Mouse (Mus musculus): Measurements from ENCODE around the gene Fbxo2.

DNA sequence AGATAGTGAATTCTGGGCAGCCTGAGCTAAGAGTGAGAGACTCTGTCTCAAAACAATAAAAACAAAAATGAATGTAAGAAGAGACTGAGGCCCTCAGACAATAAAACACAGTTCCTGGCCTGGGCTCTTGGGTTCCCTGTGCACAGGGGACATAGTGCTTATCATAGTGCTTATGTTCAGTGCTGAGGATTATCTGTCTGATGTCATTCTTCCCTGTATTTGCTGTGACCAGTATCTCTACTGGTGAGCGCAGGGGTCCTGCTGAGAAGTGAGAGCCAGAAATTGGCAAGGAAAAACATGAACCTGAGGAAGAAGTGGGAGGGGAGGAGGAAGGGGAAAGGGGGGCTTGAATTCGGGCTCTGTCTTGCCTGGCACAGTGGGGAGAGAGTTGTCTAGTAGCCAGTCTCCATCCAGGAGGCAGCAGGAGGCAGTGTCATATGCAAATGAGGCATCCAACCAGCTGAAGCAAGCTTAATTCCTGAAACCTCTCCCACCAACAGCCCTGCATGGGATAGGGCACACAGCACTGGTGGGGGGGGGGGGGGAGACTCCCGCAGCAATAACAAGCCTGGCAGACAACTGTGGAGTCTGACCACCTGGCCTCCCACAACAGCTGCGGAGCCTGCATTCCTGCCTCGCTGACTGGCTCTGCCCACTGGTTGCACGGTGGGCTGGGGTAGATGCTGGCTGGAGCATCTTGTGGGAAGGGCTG, 38.3 kb upstream of the Fbxo2 start:
- no peak for TF ChIP-seq CTCF (IDR thresholded peaks at IDR 0.05; ENCODE audit: insufficient read depth, low read length)
- TF ChIP-seq POLR2A (IDR thresholded peaks at IDR 0.05; ENCODE audit: borderline replicate concordance, extremely low read depth, low read depth, low read length), result no peak

Data from lung, adult 2 months (tissue).